Mouse (Mus musculus) liver, embryonic 14.5 days (tissue): Measurements from ENCODE around the gene Zfp706. TPM values are rescaled to one million over a fixed set of nuclear protein-coding genes. Genes with fewer than 3 reads are reported as not detected.

ENCODE experiments used
- ATAC-seq: fragments of 200-750 bp; cut with Nextera tagmentation; 2 replicates; pipeline ENCODE4 v1.8.0; 2017; ENCODE audit warnings: moderate number of reproducible peaks, mild to moderate bottlenecking, moderate library complexity; ENCODE audit not compliant: insufficient read depth
- DNase-seq, 3 experiments: peaks; one replicate each; pipeline ENCODE4 v3.0.0-alpha.2; 2012 to 2013; ENCODE audit warnings: low read depth in 3 of 3, low spot score in 3 of 3
- H3K27ac ChIP-seq: fragments of 300-500 bp; sonication (generic); 2 replicates; pipeline ENCODE4 v1.5.1; 2014; ENCODE audit warnings: moderate library complexity, mild to moderate bottlenecking, control low read depth, inconsistent platforms
- H3K27me3 ChIP-seq: fragments of 300-500 bp; sonication (generic); 2 replicates; pipeline ENCODE4 v1.6.1; 2014; ENCODE audit warnings: mild to moderate bottlenecking, low read length, moderate library complexity; ENCODE audit not compliant: control insufficient read depth, insufficient read depth
- H3K36me3 ChIP-seq: fragments of 300-500 bp; sonication (generic); replicated peaks from 2 replicates; pipeline ENCODE4 v1.6.1; 2014; ENCODE audit warnings: low read depth; ENCODE audit not compliant: control insufficient read depth, insufficient read depth
- H3K4me1 ChIP-seq, 2 experiments: fragments of 200-500 bp in 1 of 2; fragments of 300-500 bp in 1 of 2; sonication (generic) in 1 of 2; replicated peaks; 2 replicates each; pipeline ENCODE4 v1.6.1; 2012 to 2014; ENCODE audit warnings: antibody characterized with exemption in 1 of 2, inconsistent platforms in 1 of 2, low read length in 1 of 2; ENCODE audit not compliant: control insufficient read depth in 2 of 2, insufficient read depth in 2 of 2
- H3K4me2 ChIP-seq: fragments of 300-500 bp; sonication (generic); 2 replicates; pipeline ENCODE4 v1.6.1; 2014; ENCODE audit warnings: low read depth, mild to moderate bottlenecking, control low read depth, moderate library complexity
- H3K4me3 ChIP-seq, 2 experiments: fragments of 200-500 bp in 1 of 2; fragments of 300-500 bp in 1 of 2; sonication (generic) in 1 of 2; 2 replicates each; pipeline ENCODE4 v1.5.1; 2012 to 2014; ENCODE audit warnings: low read depth in 2 of 2, low read length in 2 of 2, mild to moderate bottlenecking in 2 of 2, control low read depth in 1 of 2, inconsistent platforms in 1 of 2, moderate library complexity in 1 of 2; ENCODE audit not compliant: insufficient read depth in 1 of 2
- H3K9ac ChIP-seq: fragments of 300-500 bp; sonication (generic); replicated peaks from 2 replicates; pipeline ENCODE4 v1.6.1; 2014; ENCODE audit warnings: mild to moderate bottlenecking, control low read depth, moderate library complexity
- H3K9me3 ChIP-seq: fragments of 300-500 bp; sonication (generic); 2 replicates; pipeline ENCODE4 v1.6.1; 2016; ENCODE audit warnings: low read length, mixed read lengths; ENCODE audit not compliant: control insufficient read depth
- CTCF ChIP-seq: IDR thresholded peaks from 2 replicates; pipeline ENCODE4 v1.5.1; 2016; ENCODE audit warnings: antibody characterized with exemption, low read depth, control low read depth
- EP300 ChIP-seq: IDR thresholded peaks from 2 replicates; pipeline ENCODE4 v1.6.1; 2016; ENCODE audit warnings: antibody characterized with exemption, low read depth
- WGBS: fragments of 180-500 bp; shearing (Covaris S2); extraction: QIAGEN DNeasy Blood & Tissue Kit; methylation state at CpG from one replicate; pipeline ENCODE4 v1.1.7; 2014; ENCODE audit not compliant: insufficient replicate concordance; 5-methylcytosine and 5-hydroxymethylcytosine counted together
- polyA plus RNA-seq, 2 experiments: library from polyadenylated mRNA; depleted of rRNA in 1 of 2; stranded (reverse) in 1 of 2; unstranded in 1 of 2; fragments of >200 nt; fragmentation: Nextera tagmentation in 1 of 2; extraction: Ambion mirVana in 1 of 2; gene quantifications; 2 replicates each; pipeline versions ENCODE4 v1.2.1 to v1.2.3; 2012 to 2014

The Zfp706 gene
- polyA plus RNA-seq, 2 experiments, result 22.8 to 146 TPM

DNA sequence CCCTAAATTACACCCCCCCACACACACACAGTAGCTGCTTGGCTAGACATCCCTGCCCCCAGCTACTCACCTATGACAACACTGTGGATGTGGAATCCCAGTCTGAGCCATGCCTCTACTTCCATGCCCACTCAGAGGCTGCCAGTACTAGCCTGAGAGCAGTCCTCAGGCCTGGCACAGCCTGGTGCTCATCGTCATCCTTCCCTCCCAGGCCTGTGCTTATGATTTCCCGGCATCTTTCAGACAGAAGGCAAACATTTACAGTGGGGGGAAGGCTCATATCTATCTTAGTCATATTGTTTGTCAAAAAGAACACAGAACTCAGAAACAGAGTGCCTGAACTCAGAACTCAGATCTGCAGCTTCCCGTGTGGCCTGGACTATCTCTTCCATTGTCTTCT lies 23.4 kb upstream of the Zfp706 start:
- DNase-seq, result no peak
- Histone ChIP-seq H3K4me1 (peaks cover 0 to 3% of the 10 kb centered on the region in 2 experiments; a peak in 1 of 4 replicates), H3K4me3 (no peak overlapping the region), H3K36me3 (no peaks in the 10 kb centered on the region), H3K9me3 (no peaks in the 10 kb centered on the region), H3K27ac (no peak overlapping the region), H3K9ac (no peak overlapping the region), H3K27me3 (no peaks in the 10 kb centered on the region), H3K4me2 (no peak overlapping the region)
- no peak for ATAC-seq
- no peak for TF ChIP-seq CTCF
- TF ChIP-seq EP300, result no peak
- WGBS, result 61% methylated on average over 3 of the region's 3 CpGs

- H3K27ac ChIP-seq, result no peak overlapping the region
- no peaks in the 10 kb centered on the region for H3K36me3 ChIP-seq
- peaks cover 0 to 3% of the 10 kb centered on the region in 2 experiments; a peak in 1 of 4 replicates for H3K4me1 ChIP-seq
- no peaks in the 10 kb centered on the region for H3K9me3 ChIP-seq
- TF ChIP-seq CTCF (no peak), EP300 (no peak)
- no peak overlapping the region for H3K9ac ChIP-seq
- DNase-seq, result no peak
- H3K27me3 ChIP-seq, result no peaks in the 10 kb centered on the region
- no peak for ATAC-seq
- H3K4me3 ChIP-seq, result no peak overlapping the region
- H3K4me2 ChIP-seq, result no peak overlapping the region
These were observed 20.4 kb upstream of the Zfp706 start for GRCm38 (mm10) chr15:37027956-37028355.

- 35% methylated on average over 4 of the region's 4 CpGs for WGBS
- H3K9ac ChIP-seq, result no peak overlapping the region
- TF ChIP-seq CTCF, result no peak
- ATAC-seq (no peak), DNase-seq (no peak)
- no peak overlapping the region for H3K27ac ChIP-seq
- H3K4me3 ChIP-seq, result no peak overlapping the region
- no peaks in the 10 kb centered on the region for H3K36me3 ChIP-seq
- peaks cover 0 to 3% of the 10 kb centered on the region in 2 experiments; a peak in 1 of 4 replicates for H3K4me1 ChIP-seq
- H3K4me2 ChIP-seq, result no peak overlapping the region
- H3K27me3 ChIP-seq, result no peaks in the 10 kb centered on the region
- no peaks in the 10 kb centered on the region for H3K9me3 ChIP-seq
These were observed 18.9 kb upstream of the Zfp706 start for GRCm38 (mm10) chr15:37026458-37026857.

DNA sequence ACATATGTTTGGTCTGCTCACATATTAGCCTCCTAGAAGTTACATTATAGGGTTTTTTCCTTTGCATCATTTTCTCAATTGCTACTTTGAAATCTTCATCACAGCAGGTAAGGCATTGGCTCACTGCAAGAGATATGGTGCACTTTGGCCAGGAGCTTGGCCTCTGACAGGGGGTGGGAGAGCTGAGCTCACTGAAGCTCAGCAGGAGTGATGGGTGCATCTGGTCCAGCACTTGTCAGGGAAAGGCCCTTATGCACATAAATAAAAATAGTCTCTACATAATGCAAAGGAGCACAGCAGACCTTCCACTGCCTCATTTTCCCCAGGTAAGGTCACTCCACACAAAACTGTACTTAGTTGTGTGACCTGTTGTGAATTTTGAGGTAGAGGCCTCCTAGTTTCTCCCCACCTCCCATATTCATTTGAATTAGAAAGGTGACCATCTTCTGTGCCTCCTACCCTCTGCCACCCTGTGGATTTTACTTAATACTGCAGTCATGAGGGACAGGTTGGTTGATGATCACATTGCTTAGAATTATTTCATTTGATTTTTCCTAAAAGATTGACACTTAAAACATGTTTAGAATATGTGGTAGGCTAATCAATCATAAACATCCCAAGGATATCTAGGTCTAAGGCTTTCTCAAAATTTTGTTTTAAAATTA lies 13.1 kb upstream of the Zfp706 start:
- no peak for DNase-seq
- TF ChIP-seq CTCF (no peak; the same call in 1 of the 2 replicates), EP300 (no peak)
- Histone ChIP-seq H3K4me3 (no peak overlapping the region), H3K9ac (no peak overlapping the region), H3K4me2 (no peak overlapping the region), H3K36me3 (no peaks in the 10 kb centered on the region), H3K9me3 (no peaks in the 10 kb centered on the region), H3K4me1 (no peaks in the 10 kb centered on the region; a peak in 1 of 4 replicates), H3K27me3 (no peaks in the 10 kb centered on the region), H3K27ac (no peak overlapping the region)
- ATAC-seq, result no peak

GRCm38 (mm10) chr15:37019434-37019833 lies 11.9 kb upstream of the Zfp706 start:
- Histone ChIP-seq H3K9ac (no peak overlapping the region), H3K4me1 (no peaks in the 10 kb centered on the region; a peak in 1 of 4 replicates), H3K4me2 (no peak overlapping the region), H3K27me3 (no peaks in the 10 kb centered on the region), H3K9me3 (no peaks in the 10 kb centered on the region), H3K36me3 (no peaks in the 10 kb centered on the region), H3K4me3 (no peak overlapping the region), H3K27ac (no peak overlapping the region)
- ATAC-seq (no peak), DNase-seq (no peak)
- WGBS, result 64% methylated on average over 3 of the region's 3 CpGs
- TF ChIP-seq CTCF (no peak), EP300 (no peak)
